ENCODE assay signal across 10 mouse cellular contexts in genomic region chr6:140853508-140853907, GRCm38 (mm10).
DNase-seq lines count a peak whose midpoint lies in the region; ATAC-seq lines count a peak whose summit lies in the region.
"Had no signal": no experiment of that assay in that cellular context is flagged by ENCODE, and none has a peak within 500 bp of the region (broad histone marks: within the 10 kb centered on the region; RNA-seq: fewer than 3 reads in every experiment).

No protein-coding gene starts in this region.

- H3K4me3 ChIP-seq in kidney, embryonic 16.5 days (ENCODE audit: low read length) = no peak overlapping the region
- H3K4me3 ChIP-seq: embryonic facial prominence, embryonic 15.5 days; liver, embryonic 15.5 days had no signal

- H3K4me1 ChIP-seq in kidney, embryonic 16.5 days (ENCODE audit: insufficient read depth, low read length) = peaks cover 10% of the 10 kb centered on the region
- H3K4me1 ChIP-seq: liver, embryonic 15.5 days had no signal

- ATAC-seq in kidney, embryonic 16.5 days (ENCODE audit: low FRiP score, low TSS enrichment) = no peak
- ATAC-seq in megakaryocyte-erythroid progenitor cell, adult 5-6 weeks (replicated peaks; ENCODE audit: low FRiP score, low TSS enrichment, poor library complexity, severe bottlenecking) = no peak

- peak; percentile 45 for DNase-seq in kidney, adult 18-20 months
- peak; percentile 71 for DNase-seq in CD4-positive, CD25-positive, alpha-beta regulatory T cell, adult 2 months (ENCODE audit: low read depth, low spot score)
- DNase-seq in ZHBTc4 (ENCODE audit: low read depth, low spot score) = peak; percentile 82
- DNase-seq in cerebellum, postnatal 4 days (ENCODE audit: low spot score in 2 of 2) = peak; percentile 34 to 73
- peak; percentile 63 to 80 for DNase-seq in kidney, postnatal 36 days
- peak; percentile 87 for DNase-seq in lung, postnatal 36 days

- 60% methylated on average over 5 of the region's 5 CpGs for WGBS in kidney, embryonic 16.5 days

- H3K36me3 ChIP-seq in kidney, embryonic 16.5 days (ENCODE audit: insufficient read depth, low read length) = no peaks in the 10 kb centered on the region
- H3K36me3 ChIP-seq: embryonic facial prominence, embryonic 15.5 days; liver, embryonic 15.5 days had no signal

- no peak overlapping the region for H3K9ac ChIP-seq in kidney, embryonic 16.5 days (replicated peaks; ENCODE audit: low read length)
- H3K9ac ChIP-seq: embryonic facial prominence, embryonic 15.5 days; liver, embryonic 15.5 days had no signal

- H3K27me3 ChIP-seq in kidney, embryonic 16.5 days (ENCODE audit: insufficient read depth, low read length) = no peaks in the 10 kb centered on the region
- H3K27me3 ChIP-seq: embryonic facial prominence, embryonic 15.5 days had no signal

- H3K4me2 ChIP-seq in kidney, embryonic 16.5 days (replicated peaks; ENCODE audit: low read depth, low read length) = no peak overlapping the region
- H3K4me2 ChIP-seq: embryonic facial prominence, embryonic 15.5 days; liver, embryonic 15.5 days had no signal

- peaks cover 3% of the 10 kb centered on the region; the same call in 1 of the 2 replicates for H3K9me3 ChIP-seq in kidney, embryonic 16.5 days (ENCODE audit: low read length)
- H3K9me3 ChIP-seq: embryonic facial prominence, embryonic 15.5 days; liver, embryonic 15.5 days had no signal

- H3K27ac ChIP-seq in kidney, embryonic 16.5 days (ENCODE audit: low read length) = no peak overlapping the region
- H3K27ac ChIP-seq: embryonic facial prominence, embryonic 15.5 days; liver, embryonic 15.5 days had no signal
